Mouse (Mus musculus) small intestine, adult 2 months (tissue): ENCODE results near the gene Fcgr3.
"Not testable (repeated sequence)": the region's sequence is repeated elsewhere in the genome, so short reads cannot be mapped to it uniquely, and the experiment has no call there.

Experiments
- CTCF ChIP-seq: fragments of 200-500 bp; IDR thresholded peaks from 2 replicates; pipeline ENCODE4 v1.5.1; 2012; ENCODE audit warnings: low read depth, mild to moderate bottlenecking, control low read depth, inconsistent platforms, low read length, moderate library complexity, mixed read lengths; ENCODE audit not compliant: insufficient replicate concordance, insufficient read length; ENCODE audit errors: extremely low read depth
- POLR2A ChIP-seq: fragments of 200-500 bp; IDR thresholded peaks from 2 replicates; pipeline ENCODE4 v1.6.1; 2012; ENCODE audit warnings: low read depth, mild to moderate bottlenecking, control low read depth, inconsistent platforms, low read length, moderate library complexity

DNA sequence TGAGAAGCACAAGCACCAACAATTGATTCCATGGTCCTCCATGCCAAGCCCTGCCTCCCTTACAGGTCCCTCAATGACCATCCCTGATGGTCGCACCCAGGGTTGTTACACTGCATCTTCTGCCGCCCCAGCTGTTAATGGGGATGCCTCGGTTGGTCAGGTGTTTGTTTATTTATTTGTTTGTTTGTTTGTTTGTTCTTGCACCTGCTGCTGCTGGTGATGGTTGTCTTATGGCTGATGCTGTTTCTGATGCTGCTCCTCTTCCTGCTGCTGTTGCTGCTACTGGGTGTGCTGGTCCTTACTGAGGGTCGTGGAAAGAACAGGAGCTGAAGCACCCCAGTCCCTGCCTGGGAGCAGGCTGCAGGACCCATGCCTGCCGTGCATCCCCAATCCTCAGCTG is 3.2 kb upstream of the Fcgr3 start:
- TF ChIP-seq CTCF, POLR2A: not testable (repeated sequence)
